Mouse (Mus musculus): Measurements from ENCODE around the gene Rtl5. TPM values are rescaled to one million over a fixed set of nuclear protein-coding genes. Genes with fewer than 3 reads are reported as not detected.

Rtl5 gene
- polyA plus RNA-seq, 2 experiments from 2014 or later, result 0.48 to 1.0 TPM

GRCm38 (mm10) chrX:102066134-102066533 lies 5.0 kb downstream of the Rtl5 start:
- peak; percentile 61 for ATAC-seq

GRCm38 (mm10) chrX:102065213-102065775 lies 5.8 kb downstream of the Rtl5 start:
- ATAC-seq, result no peak

GRCm38 (mm10) chrX:102064062-102064461 lies 7.0 kb downstream of the Rtl5 start:
- no peak for ATAC-seq

GRCm38 (mm10) chrX:102060891-102061290 lies 10.2 kb downstream of the Rtl5 start:
- ATAC-seq, result no peak

- ATAC-seq, result no peak
These were observed 10.9 kb downstream of the Rtl5 start for GRCm38 (mm10) chrX:102060243-102060642.

- peak; percentile 57 for ATAC-seq
These were observed 11.7 kb downstream of the Rtl5 start for GRCm38 (mm10) chrX:102059437-102059836.

GRCm38 (mm10) chrX:102054009-102054408 lies 17.1 kb downstream of the Rtl5 start:
- no peak for ATAC-seq

GRCm38 (mm10) chrX:102053371-102053770 lies 17.7 kb downstream of the Rtl5 start:
- no peak for ATAC-seq

GRCm38 (mm10) chrX:102051225-102051624 lies 19.9 kb downstream of the Rtl5 start:
- ATAC-seq, result no peak

GRCm38 (mm10) chrX:102050552-102050951 lies 20.6 kb downstream of the Rtl5 start:
- ATAC-seq, result no peak

- peak; percentile 63 for ATAC-seq
These were observed 28.7 kb downstream of the Rtl5 start for GRCm38 (mm10) chrX:102042386-102042785.

GRCm38 (mm10) chrX:102041562-102041961 lies 29.5 kb downstream of the Rtl5 start:
- ATAC-seq, result no peak

- ATAC-seq, result no peak
These were observed 33.6 kb downstream of the Rtl5 start for GRCm38 (mm10) chrX:102037506-102037905.

GRCm38 (mm10) chrX:102036866-102037361 lies 34.2 kb downstream of the Rtl5 start:
- peak; percentile 63 for ATAC-seq

GRCm38 (mm10) chrX:102035671-102036070 lies 35.4 kb downstream of the Rtl5 start:
- ATAC-seq, result no peak

GRCm38 (mm10) chrX:102033566-102033965 lies 37.5 kb downstream of the Rtl5 start:
- ATAC-seq, result no peak

GRCm38 (mm10) chrX:102032431-102032830 lies 38.7 kb downstream of the Rtl5 start:
- ATAC-seq, result no peak

- ATAC-seq, result peak; percentile 99
These were observed 39.3 kb downstream of the Rtl5 start for GRCm38 (mm10) chrX:102031851-102032250.

GRCm38 (mm10) chrX:102024976-102025375 lies 46.1 kb downstream of the Rtl5 start:
- no peak for ATAC-seq

- no peak for ATAC-seq
These were observed 51.4 kb downstream of the Rtl5 start for GRCm38 (mm10) chrX:102019471-102020240.

GRCm38 (mm10) chrX:102018890-102019289 lies 52.2 kb downstream of the Rtl5 start:
- no peak for ATAC-seq

GRCm38 (mm10) chrX:102017213-102017923 lies 53.7 kb downstream of the Rtl5 start:
- ATAC-seq, result no peak

Data from activated CD4-positive, CD25-positive, alpha-beta regulatory T cell, adult 4 months (primary cell).